Mouse (Mus musculus) Muller cell, postnatal 12 days (primary cell): ENCODE results near the gene Coro6.
A peak's percentile ranks its signal among the peaks of the same experiment; 100 is the strongest.

Source experiments
- DNase-seq: peaks from one replicate; pipeline ENCODE4 v3.0.0-alpha.2; 2015; ENCODE audit errors: inconsistent ontology term

Gene Coro6

DNA sequence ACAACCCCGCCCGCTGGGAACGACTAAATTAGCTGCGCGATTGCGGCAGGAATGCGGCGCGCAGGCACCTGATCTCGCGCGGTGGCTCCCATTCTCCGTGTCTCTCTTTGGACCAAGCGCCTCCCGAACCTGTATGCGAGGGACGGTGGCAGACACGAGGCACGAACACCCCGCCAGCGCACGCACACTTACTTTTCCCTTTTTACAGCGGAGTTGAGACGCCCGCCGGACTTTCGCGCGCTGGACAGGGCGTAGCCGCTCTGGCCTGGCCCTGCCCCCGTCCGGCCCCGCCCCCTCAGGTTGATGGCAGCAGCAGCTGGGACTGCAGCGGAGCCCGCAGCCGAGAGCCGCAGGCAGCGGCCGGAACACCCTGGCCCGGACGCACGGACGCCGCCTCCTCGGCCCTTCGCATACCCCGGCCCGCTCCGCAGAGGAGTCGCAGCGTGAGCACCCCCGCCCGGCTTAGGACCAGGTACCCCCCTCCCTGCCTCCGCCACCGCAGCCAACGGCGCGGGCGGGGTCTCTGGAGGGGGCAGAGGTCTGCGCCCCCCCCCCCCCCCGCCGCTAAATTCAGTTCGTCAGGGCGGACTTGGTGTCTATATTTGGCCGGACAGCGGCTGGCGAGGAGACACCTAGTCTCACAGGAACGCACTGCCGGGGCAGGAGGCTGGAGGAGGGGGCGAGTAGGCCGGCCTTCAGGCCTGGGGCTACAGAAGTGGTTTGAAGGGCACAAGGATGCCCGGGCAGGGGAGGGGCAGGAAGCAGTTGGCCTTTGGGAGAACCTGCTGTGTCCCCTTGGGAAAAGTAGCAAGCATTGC is at the start of gene Coro6:
Coro6 (plus strand) TSS at position 129 of the 818 bp plus-strand sequence.
- peak; percentile 80 for DNase-seq

DNA sequence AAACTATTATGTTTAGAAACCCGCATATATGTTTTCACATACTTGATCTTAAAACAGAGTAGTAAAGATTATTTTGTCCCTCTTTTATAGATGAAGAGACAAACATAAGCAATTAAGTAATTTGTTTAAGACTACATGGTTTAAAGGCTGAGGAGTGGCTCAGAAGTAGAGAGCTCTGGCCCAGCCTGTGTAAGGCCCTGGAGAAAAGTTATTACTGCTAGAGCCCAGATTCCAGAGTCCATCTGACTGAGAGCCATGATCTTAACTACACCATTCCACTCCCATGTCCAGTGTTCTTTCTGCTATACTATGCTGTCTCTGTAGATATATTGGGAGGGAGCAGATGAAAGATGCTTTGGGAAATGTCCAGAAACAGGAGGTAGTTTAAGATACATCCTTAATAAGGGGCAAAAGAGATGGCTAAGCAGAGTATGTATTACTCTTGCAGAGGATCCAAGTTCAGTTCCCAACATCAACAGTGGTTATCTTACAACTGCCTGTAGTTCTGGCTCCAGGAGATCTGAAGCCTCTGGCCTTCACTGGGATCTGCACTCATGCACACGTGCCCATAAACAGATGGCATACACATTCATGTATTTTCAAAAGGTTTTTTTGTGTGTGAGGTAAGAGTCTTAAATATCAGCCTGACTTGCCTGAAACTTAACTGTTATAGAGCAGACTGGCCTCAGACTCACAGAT is 47.9 kb upstream of the Coro6 start:
- DNase-seq, result no peak

DNA sequence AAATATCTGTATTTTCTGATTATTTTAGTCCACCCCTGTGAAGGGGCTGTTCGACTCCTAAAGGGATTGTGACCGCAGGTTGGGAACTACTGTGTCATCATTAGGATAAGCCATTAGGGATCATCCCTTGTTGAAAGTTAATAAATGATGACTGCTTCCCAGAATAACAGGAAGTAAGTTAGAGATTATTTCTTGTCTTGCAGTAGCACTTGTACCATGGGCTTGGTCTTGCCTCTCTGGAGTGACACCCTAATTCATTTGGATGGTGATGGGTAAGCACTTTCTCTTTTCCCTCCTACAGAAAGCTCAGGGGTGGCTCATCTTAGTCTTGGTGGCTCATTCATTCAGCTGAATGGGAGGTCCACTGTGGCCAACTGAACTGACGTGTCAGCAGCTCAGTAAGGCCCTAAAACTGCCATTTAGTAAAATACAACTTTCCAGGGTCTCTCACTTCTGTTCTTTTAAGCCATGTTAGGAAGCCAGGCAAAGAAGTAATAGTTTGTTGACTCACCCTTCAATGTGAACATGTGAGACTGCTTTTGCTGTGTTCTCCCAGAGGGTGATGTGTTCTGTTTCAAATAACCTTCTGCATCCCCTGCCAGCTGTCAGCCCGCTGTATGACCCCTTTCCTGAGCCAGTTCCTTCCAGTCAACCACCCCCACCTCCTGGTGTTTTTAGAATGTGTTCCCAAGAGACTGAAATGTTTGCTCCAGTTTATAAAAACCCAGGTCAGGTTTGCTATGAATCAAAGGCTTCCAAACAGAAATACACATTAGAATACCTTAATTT is 45.8 kb upstream of the Coro6 start:
- DNase-seq, result no peak

DNA sequence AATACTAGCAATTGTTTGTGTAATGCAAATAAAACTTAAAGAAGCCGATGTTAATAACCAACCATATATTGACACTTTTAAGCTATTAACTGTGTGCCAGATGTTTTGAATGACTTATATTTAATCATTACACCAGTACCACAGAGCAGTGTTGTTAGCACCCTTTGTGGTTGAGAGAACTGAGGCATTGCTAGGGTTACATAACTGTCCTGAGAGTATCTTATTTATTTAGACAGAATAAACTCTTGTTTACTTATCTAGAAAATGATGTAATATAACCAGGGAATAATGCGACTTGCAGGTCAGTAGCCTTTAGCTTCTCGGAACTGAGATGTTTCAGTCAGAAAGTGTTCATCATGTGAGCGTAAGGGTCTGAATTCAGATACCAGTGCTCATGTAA is 44.2 kb upstream of the Coro6 start:
- DNase-seq, result no peak

DNA sequence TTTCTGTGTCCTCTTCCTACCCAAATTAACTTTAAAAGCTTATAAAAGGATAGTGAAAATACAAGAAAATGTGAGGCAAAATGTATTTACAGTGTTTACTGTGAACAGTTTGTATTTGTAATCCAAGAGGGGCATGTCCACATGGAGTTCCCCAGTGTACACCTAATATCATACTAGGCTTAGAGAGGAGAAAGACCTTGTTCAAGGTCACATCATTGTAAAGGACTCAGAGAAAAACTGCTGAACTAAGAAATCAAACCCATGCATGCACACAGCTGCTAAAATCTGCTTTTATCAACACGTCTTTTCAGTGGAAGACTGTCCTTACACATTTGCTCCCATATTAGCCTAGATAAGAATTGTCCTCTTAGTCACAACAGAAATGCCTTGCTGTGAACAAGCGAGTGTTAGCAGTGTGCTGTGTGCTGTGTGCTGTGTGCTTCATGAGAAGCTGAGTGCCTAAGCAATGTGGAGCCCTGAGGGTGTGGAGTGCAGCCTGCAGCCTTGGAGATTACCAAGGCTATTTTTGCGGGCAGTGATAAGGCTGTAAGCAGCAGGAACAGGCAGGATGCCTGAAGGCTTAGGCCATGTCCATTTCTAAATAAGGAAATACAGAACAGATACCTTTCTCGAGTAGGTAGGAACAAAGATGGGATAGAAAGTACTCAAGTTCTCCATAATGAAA is 38.9 kb upstream of the Coro6 start:
- DNase-seq, result no peak

DNA sequence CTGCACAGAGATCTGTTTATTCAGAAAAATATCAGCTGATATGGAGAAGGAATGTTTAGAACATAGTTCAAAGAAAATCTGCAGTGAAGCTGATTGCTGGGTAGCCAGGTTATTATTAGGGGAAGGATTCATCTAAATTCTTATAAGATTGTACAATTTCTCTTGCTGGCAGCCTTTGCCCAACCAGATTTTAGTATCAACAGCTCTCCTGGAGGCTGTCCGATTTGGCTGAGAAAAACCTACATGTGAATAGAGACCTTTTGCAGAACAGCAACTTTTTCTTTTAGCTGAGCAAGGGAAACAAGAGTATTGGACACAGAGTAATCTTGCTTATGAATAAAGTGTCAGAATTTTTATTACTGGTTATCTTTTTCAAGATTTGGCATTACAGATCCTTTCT is 33.8 kb upstream of the Coro6 start:
- no peak for DNase-seq

DNA sequence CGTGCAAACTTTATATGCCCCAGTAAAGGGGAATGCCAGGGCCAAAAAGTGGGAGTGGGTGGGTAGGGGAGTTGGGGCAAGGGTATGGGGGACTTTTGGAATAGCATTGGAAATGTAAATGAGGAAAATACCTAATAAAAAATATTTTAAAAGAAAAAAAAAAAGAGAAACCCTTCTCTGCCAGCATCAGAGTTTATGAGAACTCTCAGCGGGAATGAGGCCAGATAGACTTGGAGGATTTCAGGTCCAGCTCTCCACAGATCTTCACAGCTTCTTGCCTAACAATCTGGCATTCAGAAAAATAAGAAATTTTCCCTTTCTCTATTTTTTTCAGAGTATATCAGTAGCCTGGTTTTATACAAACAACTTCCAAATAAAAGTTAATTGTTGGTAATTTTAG is 25.2 kb upstream of the Coro6 start:
- DNase-seq, result no peak

DNA sequence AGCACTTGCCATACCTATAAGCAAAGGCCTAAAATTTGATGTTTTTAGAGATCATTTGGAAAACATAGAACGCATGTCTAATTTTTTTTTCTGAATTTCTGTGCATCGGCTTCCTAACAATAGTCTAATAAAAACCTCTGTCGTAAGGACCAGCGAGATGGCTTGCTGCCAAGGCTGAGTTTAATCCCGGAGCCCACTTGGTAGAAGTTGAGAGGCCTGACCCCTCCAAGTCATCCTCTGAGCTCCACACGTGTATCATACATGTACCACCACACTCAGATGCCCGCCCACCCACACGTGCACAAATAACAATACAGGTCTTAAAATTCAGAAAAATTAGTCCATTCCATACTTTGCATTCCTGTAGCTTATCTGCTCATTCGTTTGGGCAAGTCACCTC is 22.1 kb upstream of the Coro6 start:
- DNase-seq, result no peak

DNA sequence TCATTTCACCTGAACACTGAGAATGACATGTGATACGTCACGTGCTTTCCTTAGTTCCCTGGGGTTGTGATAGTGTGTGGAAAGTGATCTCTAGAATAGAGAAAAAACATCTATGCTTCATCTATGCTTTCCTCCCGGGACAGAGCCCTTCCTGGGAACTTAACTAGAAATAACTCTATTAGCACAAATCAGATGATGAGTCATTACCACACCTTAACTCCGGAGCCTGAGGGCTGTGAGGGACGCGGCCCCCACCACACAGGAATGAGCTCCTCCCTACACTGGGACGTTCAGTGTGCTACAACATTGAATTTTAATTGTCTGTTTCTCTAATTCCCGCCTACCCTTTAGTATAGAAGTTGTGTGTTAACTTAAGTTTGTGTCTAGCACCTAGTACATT is 21.2 kb upstream of the Coro6 start:
- DNase-seq, result no peak

DNA sequence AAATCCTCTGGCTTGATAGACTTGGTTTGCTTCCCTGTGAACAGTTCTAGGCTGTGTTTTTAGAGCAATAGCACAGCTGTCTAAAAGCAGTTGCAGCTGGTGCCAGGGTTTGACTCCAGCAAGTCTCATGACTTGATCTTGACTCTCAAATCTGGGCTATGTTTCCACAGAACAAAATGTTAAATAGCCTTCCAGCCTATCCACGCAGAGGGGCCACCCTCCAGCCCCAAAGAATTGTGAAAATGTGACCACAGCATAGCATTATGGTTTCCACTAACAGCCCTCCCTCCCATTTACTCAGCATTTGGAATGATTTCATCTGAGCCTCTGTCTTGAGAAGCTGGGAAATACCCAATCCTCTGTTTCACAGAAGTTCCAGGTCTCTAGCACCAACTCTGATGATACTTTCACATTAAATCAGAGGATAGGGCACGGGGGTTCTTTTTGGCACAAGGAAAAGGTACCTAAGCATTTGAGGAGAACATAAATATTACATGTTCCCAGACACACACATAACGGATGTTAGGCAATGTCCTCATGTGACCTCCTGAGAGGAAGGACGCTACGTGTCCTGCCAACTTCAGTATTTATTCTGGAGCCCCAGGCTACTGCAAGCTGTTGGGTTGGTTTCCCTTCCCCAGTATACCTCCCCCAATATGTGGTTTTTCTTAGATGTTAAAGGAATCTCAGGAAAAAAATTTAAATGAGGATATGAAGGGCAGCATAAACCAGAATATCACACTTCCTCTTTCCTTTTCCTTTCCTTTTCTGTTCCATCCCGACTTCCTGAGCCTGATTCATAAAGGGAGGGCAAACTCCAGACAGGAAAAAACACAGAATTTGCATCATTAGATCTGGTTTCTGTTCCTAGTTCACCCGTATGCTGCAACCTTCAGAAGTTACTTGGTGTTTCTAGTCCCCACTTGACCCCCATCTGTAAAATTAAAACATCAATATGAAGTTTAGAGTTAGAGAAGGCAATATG is 19.7 kb upstream of the Coro6 start:
- no peak for DNase-seq

DNA sequence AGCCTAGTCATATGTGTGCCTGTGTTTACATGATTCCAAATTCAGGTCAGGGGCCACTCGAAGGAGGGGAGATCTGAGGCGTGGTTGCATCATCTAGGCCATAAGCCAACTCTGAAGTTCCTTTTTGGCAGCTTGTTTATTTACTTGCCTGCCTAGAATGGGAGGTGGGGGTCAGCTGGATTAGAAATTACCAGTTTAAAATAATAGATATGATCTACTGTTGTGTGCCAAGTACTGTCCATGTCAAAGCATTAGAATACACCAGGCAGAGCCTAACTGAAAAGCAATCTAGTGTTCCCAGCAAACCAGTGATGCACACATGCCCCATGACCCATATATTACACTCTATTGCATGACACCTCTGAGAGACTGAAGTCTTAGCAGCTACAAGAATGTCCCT is 17.3 kb upstream of the Coro6 start:
- no peak for DNase-seq

DNA sequence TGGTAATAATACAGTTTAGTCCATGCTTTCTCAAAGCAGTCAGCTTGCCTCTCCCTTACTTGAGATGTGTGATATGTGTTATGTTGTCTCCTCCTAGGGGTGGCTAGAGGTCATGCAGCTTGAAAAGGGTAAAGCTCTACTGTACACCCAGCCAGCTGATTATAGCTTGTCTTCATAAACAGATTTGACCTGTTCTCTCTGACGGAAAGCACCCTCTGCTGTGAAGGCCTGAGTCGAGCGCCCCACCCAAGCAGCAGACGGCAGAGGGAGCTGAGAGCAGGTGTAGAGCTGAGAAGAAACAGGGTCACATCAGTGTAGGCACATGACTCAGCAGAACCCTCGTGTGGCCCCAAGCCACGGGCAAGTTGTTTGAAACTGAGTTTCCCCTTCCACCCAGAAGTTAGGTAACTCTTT is 15.6 kb upstream of the Coro6 start:
- peak; percentile 62 for DNase-seq

DNA sequence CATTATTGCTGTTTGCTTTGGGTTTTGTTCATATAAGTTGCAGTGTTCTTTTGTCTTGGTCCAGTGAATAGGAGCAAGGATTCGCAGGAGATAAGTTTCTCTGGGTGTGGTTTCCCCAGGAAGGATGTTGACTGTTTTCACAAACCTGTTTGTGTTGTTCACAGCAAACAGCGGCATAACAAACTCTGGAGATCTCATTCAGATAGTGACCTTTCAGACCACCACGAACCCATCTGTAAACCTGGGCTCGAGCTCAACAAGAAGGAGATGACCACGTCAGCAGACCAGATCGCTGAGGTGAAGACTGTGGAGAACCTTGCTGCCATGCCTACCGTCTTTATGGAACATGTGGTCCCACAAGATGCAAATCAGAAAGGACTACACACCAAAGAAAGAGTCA is 13.0 kb upstream of the Coro6 start:
- DNase-seq, result no peak

DNA sequence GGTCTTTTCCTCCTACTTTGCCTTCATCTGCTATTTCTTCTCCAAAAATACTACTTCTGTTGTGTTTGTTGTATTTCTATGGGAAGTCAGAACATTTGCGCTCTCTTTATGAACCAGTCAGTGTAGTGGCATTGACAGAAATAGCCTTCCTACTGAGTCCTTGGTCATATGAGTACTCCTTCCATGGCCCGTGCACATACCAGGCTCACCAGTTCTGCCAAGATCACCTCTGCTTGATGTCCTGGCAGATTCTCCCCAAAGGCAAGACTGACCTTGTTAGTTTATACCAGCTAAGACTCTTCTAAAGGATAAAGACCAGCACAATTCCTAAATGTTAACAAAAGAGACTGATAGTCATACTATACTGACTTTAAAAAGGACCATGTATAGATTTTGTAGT is 10.5 kb upstream of the Coro6 start:
- DNase-seq, result no peak

DNA sequence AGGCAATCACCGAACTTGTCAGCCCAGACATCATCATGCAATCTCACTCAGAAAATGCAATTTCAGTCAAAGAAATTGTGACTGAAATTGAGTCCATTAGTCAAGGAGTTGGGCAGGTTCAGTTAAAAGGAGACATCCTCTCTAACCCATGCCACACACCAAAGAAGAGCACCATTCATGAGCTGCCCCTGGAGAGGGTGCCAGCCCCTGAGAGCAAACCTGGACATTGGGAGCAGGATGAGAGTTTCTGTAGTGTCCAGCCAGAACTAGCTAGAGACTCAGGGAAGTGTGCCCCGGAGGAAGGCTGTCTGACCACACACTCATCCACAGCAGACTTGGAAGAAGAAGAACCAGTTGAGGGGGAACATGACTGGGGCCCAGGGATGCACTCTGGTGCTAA is 8.8 kb upstream of the Coro6 start:
- DNase-seq, result no peak

DNA sequence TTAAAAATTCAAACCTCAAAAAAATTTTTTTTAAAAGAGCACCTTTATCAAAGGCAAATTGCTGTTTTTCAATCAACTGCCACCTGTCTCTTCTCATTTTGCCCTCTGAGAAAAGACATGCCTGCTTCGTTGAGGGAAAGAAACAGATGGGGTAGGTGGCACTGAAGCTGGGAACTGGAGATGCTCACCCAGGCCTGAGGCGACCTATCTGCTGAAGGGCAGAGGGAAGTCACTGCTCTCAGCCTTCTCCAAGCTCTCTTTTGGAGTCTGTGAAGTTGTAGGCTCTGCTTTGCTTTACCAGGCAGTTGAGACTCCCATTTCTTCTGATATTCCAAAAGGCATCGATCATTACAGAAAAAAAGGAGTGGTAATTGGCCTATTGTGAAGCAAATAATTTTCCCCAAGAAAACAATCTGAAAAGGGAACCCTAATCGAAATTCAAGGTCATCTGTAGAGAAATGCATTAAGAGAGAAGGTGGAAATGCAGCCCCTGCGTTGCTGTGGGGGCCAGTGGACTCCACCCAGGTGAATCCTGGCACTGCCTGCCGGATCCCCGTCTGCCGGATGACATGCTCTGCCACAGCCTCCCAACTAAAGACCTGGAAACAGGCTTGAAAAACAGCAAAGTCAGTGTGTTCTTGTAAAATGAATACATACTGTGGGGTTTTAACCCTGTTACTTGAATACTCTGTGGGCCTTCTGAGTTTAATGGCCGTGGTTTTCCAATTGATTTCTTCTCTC is 6.3 kb upstream of the Coro6 start:
- no peak for DNase-seq

DNA sequence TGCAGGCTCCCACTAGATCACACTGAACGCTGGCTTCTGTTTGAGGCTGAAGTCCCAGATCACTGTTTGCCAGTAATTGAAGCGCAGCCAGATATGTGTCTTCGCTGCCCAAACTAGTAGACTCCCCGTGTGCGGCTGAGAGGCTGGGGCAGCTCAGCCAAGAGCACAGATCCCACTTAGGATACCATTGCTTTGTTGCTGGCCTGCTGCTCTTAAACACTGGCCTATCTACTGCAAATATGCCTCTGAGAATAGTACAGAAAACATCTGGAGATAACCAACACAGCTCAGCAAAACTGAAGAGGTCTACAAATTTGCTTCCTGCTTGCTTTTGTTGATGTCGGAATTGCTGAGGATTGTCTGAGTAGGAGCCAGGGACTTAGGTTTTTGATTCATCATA is 5.3 kb upstream of the Coro6 start:
- no peak for DNase-seq

DNA sequence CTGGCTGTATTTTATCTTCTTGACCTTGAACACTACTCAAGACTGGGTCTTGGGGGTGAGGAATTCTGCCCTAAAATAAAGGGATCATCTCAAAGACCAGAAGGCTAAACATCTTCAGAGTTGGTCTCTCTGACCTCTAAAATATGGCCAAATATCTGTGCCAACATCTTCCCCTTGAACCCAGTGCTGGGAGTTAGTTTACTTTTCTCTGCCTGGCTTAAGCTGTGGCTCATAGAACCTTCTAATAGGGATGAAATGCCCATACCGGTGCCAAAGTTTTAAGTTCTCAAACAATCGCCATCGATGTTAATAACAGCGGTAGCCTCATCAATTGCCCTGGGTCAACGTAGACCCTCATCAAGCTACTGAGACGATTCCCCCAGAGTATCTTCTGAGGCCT is 355 bp upstream of the Coro6 start:
- no peak for DNase-seq

DNA sequence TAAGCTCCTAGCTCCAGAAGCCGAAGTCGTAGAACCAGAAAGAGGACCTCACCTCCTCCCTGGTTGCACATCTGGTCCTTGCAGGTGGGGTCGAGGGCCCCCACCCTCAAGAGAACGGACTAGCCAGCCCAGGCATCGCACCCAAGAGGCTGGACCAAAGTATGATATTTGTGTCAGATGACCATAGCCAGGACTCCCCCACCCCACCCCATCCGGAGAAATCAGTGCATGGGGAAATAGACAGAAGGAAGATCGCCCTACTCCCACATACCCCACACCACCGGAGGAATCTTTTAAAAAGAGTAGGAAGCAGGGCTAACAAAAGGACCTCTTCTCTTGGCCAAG is 862 bp downstream of the Coro6 start:
- DNase-seq, result no peak

DNA sequence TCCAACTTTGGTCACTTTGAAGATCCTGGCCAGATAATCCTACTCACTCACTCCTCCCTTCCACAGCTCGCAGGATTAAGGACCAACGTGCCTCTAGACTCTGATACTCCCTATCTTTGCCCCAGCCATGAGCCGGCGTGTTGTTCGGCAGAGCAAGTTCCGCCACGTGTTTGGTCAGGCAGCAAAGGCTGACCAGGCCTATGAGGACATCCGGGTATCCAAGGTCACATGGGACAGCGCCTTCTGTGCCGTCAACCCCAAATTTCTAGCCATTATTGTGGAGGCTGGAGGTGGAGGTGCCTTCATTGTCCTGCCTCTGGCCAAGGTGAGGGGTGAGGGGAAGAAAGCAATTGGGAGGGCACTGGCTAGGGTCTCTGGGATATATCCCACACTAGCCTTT is 1.6 kb downstream of the Coro6 start:
- no peak for DNase-seq
